Mouse (Mus musculus): ENCODE data around the gene 9530003J23Rik. TPM values are rescaled to one million over a fixed set of nuclear protein-coding genes. Genes with fewer than 3 reads are reported as not detected.
"Not testable (repeated sequence)": the region's sequence is repeated elsewhere in the genome, so short reads cannot be mapped to it uniquely, and the experiment has no call there.

9530003J23Rik gene
- total RNA-seq (2015; ENCODE audit: low replicate concordance): not detected in 2 replicates
- not detected in 2 replicates for total RNA-seq (2017; ENCODE audit: low replicate concordance)

DNA sequence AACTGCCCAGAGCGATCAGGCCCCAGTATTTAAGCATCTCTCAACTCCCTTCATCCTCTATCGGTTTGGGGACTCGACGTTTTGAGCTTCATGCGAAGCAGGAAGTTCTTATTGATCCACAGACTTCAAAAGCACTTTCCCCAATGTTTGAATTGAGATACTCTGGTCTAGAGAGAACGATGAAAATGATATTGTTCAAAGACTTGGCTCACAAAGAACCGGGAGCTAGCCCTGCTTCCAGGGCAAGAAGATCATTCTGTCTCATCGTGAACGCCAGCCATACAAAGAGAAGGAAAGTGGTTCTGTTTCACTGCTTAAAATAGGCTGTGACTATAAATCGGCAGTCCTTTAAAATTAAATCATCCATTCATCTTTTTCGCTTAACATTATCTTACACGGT, at the start of gene 9530003J23Rik:
9530003J23Rik (minus strand) TSS at position 101 of the 400 bp plus-strand sequence.
- no peak for ATAC-seq (replicated peaks; ENCODE audit: low FRiP score, poor library complexity, severe bottlenecking)

DNA sequence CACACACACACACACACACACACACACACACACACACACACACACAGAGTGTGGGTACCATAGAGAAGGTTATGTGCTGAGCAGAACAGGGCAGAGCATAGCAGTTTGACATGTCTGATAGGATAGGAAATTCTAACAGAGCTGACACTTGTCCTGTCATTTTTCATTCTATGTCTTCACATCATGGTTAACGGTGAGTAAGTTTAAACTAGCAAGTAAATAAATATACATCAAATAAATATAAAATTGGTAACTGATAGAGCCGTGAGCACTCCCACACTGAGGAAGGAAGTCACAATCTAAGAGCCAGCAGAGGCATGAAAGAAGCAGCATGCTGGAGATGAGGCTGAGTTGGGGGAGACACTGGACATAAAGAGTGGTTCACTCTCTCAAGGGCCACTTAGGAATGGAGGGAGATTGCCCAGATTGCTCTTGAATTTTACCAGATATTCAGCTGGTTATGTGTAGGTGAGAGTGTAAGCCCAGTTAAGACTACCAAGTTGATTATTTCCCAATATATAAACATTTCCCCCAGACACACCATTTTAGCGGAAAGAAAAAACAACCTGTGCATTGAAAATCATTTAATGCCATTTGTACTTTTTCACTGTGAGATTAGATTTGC, 48.8 kb upstream of the 9530003J23Rik start:
- no peak for ATAC-seq (replicated peaks; ENCODE audit: low FRiP score, poor library complexity, severe bottlenecking)

GRCm38 (mm10) chr10:117286366-117286970, 48.0 kb upstream of the 9530003J23Rik start:
- no peak for ATAC-seq (replicated peaks; ENCODE audit: low FRiP score, poor library complexity, severe bottlenecking)

DNA sequence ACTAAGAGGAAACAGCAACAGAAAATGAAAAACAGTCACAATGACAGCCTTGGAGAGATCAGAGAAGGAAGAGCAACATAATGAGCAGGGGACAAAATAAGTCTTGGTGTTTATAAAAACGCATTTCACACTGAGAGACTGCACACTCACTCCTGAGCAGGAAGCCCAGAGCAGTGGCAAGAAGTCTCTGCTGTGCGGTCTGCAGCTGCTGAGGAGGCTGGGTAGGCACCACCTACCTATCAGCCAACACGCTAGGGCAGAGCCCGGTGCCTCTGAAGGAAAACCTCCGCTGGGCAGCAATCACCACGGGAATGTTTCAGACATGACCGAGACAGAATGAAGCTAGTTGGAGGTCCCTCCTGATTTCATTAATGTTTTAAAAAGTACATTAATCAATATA, 47.1 kb upstream of the 9530003J23Rik start:
- ATAC-seq (replicated peaks; ENCODE audit: low FRiP score, poor library complexity, severe bottlenecking): not testable (repeated sequence)

- no peak for ATAC-seq (replicated peaks; ENCODE audit: low FRiP score, poor library complexity, severe bottlenecking)
These were observed 46.3 kb upstream of the 9530003J23Rik start for GRCm38 (mm10) chr10:117284578-117285520.

DNA sequence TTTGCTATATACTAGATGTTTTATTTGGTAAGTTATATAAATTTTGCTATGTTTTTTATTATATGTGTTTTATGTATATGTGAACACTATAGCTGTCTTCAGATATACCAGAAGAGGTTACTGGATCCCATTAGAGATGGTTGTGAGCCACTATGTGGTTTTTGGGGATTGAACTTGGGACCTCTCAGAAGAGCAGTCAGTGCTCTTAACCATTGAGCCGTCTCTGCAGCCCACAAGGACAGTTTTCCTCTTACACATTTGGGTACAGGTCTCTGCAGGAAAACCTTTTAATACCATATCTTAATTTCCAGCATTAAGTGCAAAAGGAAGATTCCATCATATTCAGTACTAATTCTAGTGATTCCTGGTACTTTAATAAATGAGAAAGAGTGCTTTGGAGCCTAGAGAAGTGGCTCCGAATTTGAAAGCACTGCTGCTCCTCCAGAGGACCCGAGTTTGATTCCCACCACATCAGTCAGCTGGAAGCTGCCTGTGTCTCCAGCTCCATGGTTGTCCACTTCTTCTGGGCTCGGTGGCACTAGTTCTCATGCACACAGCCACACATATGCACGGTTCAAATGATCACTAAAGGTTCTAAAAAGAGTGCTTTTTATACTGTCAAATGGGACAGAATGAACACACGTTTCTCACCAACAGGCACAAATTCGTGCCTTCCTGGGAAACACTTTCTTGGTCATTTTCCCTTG, 45.5 kb upstream of the 9530003J23Rik start:
- ATAC-seq (replicated peaks; ENCODE audit: low FRiP score, poor library complexity, severe bottlenecking): no peak

GRCm38 (mm10) chr10:117283196-117283595, 44.7 kb upstream of the 9530003J23Rik start:
- not testable (repeated sequence) for ATAC-seq (replicated peaks; ENCODE audit: low FRiP score, poor library complexity, severe bottlenecking)

- ATAC-seq (replicated peaks; ENCODE audit: low FRiP score, poor library complexity, severe bottlenecking): no peak
These were observed 44.0 kb upstream of the 9530003J23Rik start for GRCm38 (mm10) chr10:117282551-117282950.

DNA sequence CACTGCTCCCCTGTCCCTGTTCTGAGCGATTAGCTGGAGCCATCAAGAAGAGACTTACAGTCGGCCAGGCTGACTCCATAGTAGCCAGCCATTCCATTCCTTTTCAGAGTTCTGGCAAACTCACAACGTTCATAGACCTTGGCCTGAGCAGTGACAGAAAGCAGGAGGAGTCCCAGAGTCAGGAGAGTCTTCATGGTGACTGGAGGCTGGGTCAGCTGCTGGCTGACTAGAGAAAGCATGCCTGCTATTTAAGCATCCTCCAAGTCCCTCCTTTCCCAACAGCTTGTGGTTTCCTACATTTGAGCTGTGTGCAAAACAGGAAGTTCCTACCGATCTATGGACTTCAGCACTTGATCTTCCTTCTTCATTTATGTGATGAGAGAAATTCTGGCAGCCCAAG, 43.5 kb upstream of the 9530003J23Rik start, which contains the start of gene Lyz2:
Lyz2 (minus strand) TSS at position 273 of the 400 bp plus-strand sequence.
- ATAC-seq (replicated peaks; ENCODE audit: low FRiP score, poor library complexity, severe bottlenecking): no peak

DNA sequence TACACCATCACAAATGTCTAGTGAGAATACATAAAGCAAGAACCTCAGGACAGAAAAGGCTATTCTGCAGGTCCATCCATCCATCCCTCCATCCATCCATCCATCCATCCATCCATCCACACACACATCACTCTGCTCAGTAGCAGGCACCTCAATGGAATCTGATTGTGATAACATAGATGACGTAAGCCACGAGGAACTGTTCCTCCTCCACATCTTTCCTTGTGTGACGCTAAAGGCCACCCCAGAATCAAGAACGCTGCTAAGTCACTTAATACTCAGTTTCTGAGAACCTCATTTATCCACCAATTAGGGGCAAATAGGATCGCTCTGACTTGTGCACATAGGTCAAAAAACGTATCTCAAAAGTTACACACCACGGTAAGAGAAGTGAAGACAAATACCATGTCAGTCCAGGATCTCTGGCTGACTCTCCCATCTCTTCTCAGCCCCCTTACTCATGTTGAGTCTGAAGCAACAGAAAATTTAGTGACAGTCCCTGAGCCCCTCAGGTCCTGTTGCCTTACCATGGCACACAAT, 42.9 kb upstream of the 9530003J23Rik start:
- no peak for ATAC-seq (replicated peaks; ENCODE audit: low FRiP score, poor library complexity, severe bottlenecking)

GRCm38 (mm10) chr10:117280000-117280399, 41.5 kb upstream of the 9530003J23Rik start:
- ATAC-seq (replicated peaks; ENCODE audit: low FRiP score, poor library complexity, severe bottlenecking): no peak

DNA sequence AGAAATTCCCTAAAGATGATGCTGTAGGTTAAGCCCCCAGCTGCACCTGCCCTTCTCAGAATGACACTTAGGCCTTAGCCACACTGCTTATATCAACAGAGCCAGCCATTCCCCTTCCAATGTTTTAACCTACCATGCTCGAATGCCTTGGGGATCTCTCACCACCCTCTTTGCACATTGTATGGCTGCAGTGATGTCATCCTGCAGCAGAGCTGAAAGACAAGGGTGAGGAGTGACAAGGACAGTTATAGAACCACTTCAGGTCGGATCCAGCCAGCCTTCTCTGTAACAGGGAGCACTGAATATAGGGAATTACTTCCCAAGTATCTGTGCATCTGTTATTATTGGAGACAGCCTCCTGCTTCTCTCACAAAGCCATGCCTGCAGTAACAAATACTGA, 40.0 kb upstream of the 9530003J23Rik start:
- ATAC-seq (replicated peaks; ENCODE audit: low FRiP score, poor library complexity, severe bottlenecking): not testable (repeated sequence)

- ATAC-seq (replicated peaks; ENCODE audit: low FRiP score, poor library complexity, severe bottlenecking): not testable (repeated sequence)
These were observed 39.3 kb upstream of the 9530003J23Rik start for GRCm38 (mm10) chr10:117277779-117278178.

- ATAC-seq (replicated peaks; ENCODE audit: low FRiP score, poor library complexity, severe bottlenecking): no peak
These were observed 37.3 kb upstream of the 9530003J23Rik start for GRCm38 (mm10) chr10:117275681-117276369.

GRCm38 (mm10) chr10:117274645-117275044, 36.1 kb upstream of the 9530003J23Rik start:
- ATAC-seq (replicated peaks; ENCODE audit: low FRiP score, poor library complexity, severe bottlenecking): not testable (repeated sequence)

DNA sequence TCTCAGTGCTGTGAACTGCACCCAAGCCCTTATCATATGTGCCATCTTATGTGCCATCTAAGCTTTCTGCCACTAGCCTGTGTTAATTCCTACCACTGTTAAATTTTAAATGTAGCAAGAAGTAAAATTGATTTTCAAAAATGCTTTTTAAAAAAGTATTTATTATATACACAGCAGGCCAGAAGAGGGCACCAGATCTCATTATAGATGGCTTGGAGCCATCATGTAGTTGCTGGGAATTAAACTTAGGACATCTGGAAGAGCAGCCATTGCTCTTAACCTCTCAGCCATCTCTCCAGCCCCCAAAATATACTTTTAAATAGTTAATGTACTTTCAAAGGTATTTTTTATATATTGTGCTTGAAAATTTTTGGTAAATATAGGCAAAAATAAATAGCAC, 33.5 kb upstream of the 9530003J23Rik start:
- ATAC-seq (replicated peaks; ENCODE audit: low FRiP score, poor library complexity, severe bottlenecking): no peak

GRCm38 (mm10) chr10:117259870-117260269, 21.4 kb upstream of the 9530003J23Rik start:
- ATAC-seq (replicated peaks; ENCODE audit: low FRiP score, poor library complexity, severe bottlenecking): no peak

GRCm38 (mm10) chr10:117235866-117236265, 2.6 kb downstream of the 9530003J23Rik start:
- ATAC-seq (replicated peaks; ENCODE audit: low FRiP score, poor library complexity, severe bottlenecking): no peak

DNA sequence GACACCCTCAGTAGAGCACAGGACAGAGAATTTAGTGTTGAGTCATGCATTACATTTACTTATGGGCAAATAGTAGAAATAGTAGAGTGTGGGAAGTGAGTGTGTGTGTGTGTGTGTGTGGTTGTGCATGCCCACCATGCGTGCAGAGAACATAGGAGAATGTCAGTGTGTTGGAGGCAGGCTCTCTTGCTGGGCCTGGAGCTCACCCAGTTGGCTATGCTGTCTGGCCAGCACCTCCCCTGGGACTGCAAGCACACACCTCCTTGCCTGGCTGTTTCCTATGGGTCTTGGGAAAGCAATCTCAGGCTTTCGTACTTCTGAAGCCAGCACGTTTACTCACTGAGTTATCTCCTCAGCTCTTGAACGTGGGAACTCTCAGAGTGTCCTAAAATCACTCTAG, 3.7 kb downstream of the 9530003J23Rik start:
- ATAC-seq (replicated peaks; ENCODE audit: low FRiP score, poor library complexity, severe bottlenecking): no peak
